Mouse (Mus musculus): ENCODE results near the gene Capzb.

- no peak for TF ChIP-seq MAZ (IDR thresholded peaks at IDR 0.05; ENCODE audit: low read depth, low read length)
- TF ChIP-seq TBP (IDR thresholded peaks at IDR 0.05; ENCODE audit: low read depth, low read length) = no peak; the same call in 1 of the 2 replicates
- no peak for TF ChIP-seq MEF2A (IDR thresholded peaks at IDR 0.05; ENCODE audit: extremely low read depth, insufficient replicate concordance, low read depth, low read length, poor library complexity, severe bottlenecking)
- TF ChIP-seq CTCF (IDR thresholded peaks at IDR 0.05 in 2 of 3, conservative IDR thresholded peaks at IDR 0.05 in 1 of 3; ENCODE audit: control insufficient read depth in 1 of 3, insufficient read depth in 1 of 3, low read depth in 2 of 3, low read length in 3 of 3, poor library complexity in 1 of 3, severe bottlenecking in 1 of 3) = no peak
- no peak; the same call in none of the 2 replicates for TF ChIP-seq MAX (IDR thresholded peaks at IDR 0.05; ENCODE audit: low read length)
- no peak for TF ChIP-seq GATA1 (IDR thresholded peaks at IDR 0.05; ENCODE audit: low read depth, low read length)
- TF ChIP-seq POLR2AphosphoS2 (IDR thresholded peaks at IDR 0.05; ENCODE audit: low read length) = no peak
- no peak; a peak in 1 of 4 replicates for TF ChIP-seq POLR2A (IDR thresholded peaks at IDR 0.05; ENCODE audit: control insufficient read depth in 1 of 2, insufficient read depth in 1 of 2, low read depth in 1 of 2, low read length in 2 of 2, poor library complexity in 1 of 2)
These were observed 847 bp upstream of the Capzb start for GRCm38 (mm10) chr4:139191605-139192498.
